Mouse (Mus musculus) kidney, embryonic 15.5 days (tissue): ENCODE results near the gene Sptbn2. TPM values are rescaled to one million over a fixed set of nuclear protein-coding genes. Genes with fewer than 3 reads are reported as not detected.

Experiments
- ATAC-seq: fragments of 200-750 bp; cut with Nextera tagmentation; replicated peaks from 2 replicates; pipeline ENCODE4 v1.8.0; 2017; ENCODE audit warnings: moderate TSS enrichment; ENCODE audit not compliant: low FRiP score
- H3K27ac ChIP-seq: fragments of 300-500 bp; sonication (generic); 2 replicates; pipeline ENCODE4 v1.5.1; 2015; ENCODE audit warnings: mild to moderate bottlenecking, inconsistent platforms
- H3K27me3 ChIP-seq: fragments of 300-500 bp; sonication (generic); 2 replicates; pipeline ENCODE4 v1.6.1; 2015; ENCODE audit warnings: inconsistent platforms
- H3K36me3 ChIP-seq: fragments of 300-500 bp; sonication (generic); 2 replicates; pipeline ENCODE4 v1.6.1; 2015; ENCODE audit warnings: inconsistent platforms
- H3K4me1 ChIP-seq: fragments of 300-500 bp; sonication (generic); 2 replicates; pipeline ENCODE4 v1.6.1; 2015; ENCODE audit warnings: inconsistent platforms
- H3K4me2 ChIP-seq: fragments of 300-500 bp; sonication (generic); 2 replicates; pipeline ENCODE4 v1.6.1; 2015; ENCODE audit warnings: moderate library complexity, mild to moderate bottlenecking, inconsistent platforms
- H3K4me3 ChIP-seq: fragments of 300-500 bp; sonication (generic); replicated peaks from 2 replicates; pipeline ENCODE4 v1.5.1; 2015; ENCODE audit warnings: mild to moderate bottlenecking, inconsistent platforms
- H3K9ac ChIP-seq: fragments of 300-500 bp; sonication (generic); 2 replicates; pipeline ENCODE4 v1.6.1; 2015; ENCODE audit warnings: mild to moderate bottlenecking, inconsistent platforms
- H3K9me3 ChIP-seq: fragments of 300-500 bp; sonication (generic); replicated peaks from 2 replicates; pipeline ENCODE4 v1.6.1; 2016; ENCODE audit warnings: inconsistent platforms
- WGBS: fragments of 180-500 bp; shearing (Covaris S2); methylation state at CpG from one replicate; pipeline ENCODE4 v1.1.7; 2015; ENCODE audit warnings: mixed read lengths; 5-methylcytosine and 5-hydroxymethylcytosine counted together
- polyA plus RNA-seq: library from polyadenylated mRNA; unstranded; fragments of >200 nt; fragmentation: Nextera tagmentation; extraction: Ambion mirVana; gene quantifications from 2 replicates; pipeline ENCODE4 v1.2.1, GENCODE M21; 2015

Gene Sptbn2
- polyA plus RNA-seq, 1 experiment from 2014 or later, result 2.9 TPM

DNA sequence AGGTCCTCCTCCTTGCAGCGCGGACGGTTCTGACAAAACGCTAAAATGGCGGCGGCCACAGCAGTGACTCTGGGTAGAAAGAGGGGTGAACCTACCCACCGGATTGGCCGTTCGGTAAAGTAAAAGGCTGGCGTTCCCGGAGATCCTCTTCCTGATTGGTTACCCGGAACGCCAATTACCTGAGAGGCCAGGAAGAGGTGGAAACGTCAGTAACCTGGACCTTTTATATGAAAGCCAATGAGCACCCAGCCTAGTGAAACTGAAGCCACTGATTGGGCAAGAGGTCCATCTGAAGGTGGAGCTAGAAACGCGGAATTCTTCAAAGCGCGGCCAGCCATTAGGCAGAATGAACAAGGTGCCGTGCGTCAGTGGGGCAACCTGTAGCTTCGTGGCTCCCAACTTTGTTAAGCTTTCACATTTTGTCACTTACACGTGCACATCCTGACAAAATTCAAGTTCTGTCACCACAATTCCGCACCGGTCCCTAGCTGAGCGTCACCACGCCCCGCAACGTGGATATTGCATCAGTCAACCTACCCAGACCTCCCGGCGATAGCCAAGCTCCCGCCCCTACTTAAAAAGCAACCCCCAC lies 83.0 kb downstream of the Sptbn2 start, which contains the start of gene Rbm4:
Gene Rbm4 (minus strand): TSS at position 71 of the 592 bp plus-strand sequence.
- H3K9ac ChIP-seq, result peak within 1 kb of the TSS; percentile 65
- H3K27ac ChIP-seq, result peak within 1 kb of the TSS; percentile 83
- H3K9me3 ChIP-seq, result no peaks in the 10 kb centered on the region
- ATAC-seq, result peak; percentile 98
- peak within 1 kb of the TSS; percentile 85 for H3K4me2 ChIP-seq
- peaks cover 43% of the 10 kb centered on the region for H3K4me1 ChIP-seq
- H3K36me3 ChIP-seq, result peaks cover 56% of the 10 kb centered on the region
- no peaks in the 10 kb centered on the region for H3K27me3 ChIP-seq
- H3K4me3 ChIP-seq, result peak within 1 kb of the TSS; percentile 65
- under 1% methylated on average over 31 of the region's 31 CpGs for WGBS

DNA sequence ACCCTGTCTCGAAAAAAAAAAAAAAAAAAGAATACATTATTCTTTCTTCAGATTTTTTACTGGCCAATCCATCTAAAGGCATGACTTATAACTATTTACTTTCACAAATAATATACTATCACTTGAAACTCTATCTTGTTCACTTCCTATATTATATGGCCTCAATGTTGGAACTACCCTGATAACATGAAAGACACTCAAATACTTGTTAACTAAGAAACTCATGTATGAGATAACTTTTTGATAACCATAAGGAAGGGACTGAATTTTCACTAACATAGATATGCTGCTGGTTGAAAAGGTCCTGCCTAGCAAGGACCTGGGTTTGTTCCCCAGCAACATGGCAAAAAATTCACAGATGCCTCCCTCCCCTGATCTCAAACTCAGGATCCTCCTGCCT lies 85.0 kb downstream of the Sptbn2 start:
- peaks cover 31% of the 10 kb centered on the region for H3K4me1 ChIP-seq
- H3K4me2 ChIP-seq, result no peak overlapping the region
- peaks cover 58% of the 10 kb centered on the region for H3K36me3 ChIP-seq
- no peak overlapping the region for H3K9ac ChIP-seq
- no peaks in the 10 kb centered on the region for H3K9me3 ChIP-seq
- no peaks in the 10 kb centered on the region for H3K27me3 ChIP-seq
- whole genome bisulfite sequencing, result 73% methylated on average over 1 of the region's 1 CpGs
- H3K27ac ChIP-seq, result no peak overlapping the region
- H3K4me3 ChIP-seq, result no peak overlapping the region
- no peak for ATAC-seq

DNA sequence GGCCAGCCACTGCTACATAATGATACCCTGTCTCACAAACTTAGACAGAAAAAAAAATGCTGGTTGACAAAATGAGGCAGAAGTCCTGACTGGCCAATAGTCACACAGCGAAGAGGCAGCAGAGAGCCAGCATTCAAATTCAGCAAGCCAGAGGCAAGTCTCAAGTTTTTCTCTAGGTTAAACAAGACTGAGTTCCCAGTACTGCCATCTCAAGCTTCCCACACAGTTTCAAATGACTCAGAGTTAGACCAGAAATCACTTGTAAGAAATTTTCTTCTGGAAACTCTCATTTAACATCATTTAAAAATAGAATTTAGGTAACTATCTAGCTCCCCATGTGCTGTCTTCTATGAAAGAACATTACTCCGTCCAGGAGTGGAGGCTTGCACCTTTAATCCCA lies 86.9 kb downstream of the Sptbn2 start:
- Histone ChIP-seq H3K9ac (no peak overlapping the region), H3K36me3 (peaks cover 64% of the 10 kb centered on the region), H3K4me2 (no peak overlapping the region), H3K4me3 (no peak overlapping the region), H3K9me3 (no peaks in the 10 kb centered on the region), H3K4me1 (peaks cover 16% of the 10 kb centered on the region), H3K27ac (no peak overlapping the region), H3K27me3 (no peaks in the 10 kb centered on the region)
- WGBS, result 98% methylated on average over 2 of the region's 2 CpGs
- ATAC-seq, result no peak

DNA sequence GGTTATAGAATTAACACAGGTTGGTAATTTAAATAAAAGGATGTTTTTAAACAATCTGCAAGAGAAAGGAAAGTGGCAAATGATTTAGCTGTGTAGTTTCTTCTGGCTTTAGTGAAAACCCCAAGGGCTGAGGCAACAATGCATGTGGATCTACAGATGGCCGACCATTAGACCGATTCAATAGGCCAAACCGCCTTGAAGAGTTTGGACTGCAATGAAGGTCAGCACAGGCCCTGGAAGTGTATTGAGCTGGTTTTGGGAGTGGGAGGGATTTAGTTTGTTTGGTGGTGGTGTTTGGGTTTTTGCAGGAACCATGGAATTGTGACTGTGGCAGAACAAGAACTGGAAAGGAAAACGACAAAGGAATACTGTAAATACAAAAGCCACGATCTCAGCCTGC lies 88.1 kb downstream of the Sptbn2 start:
- Histone ChIP-seq H3K4me2 (no peak overlapping the region), H3K27ac (no peak overlapping the region), H3K36me3 (peaks cover 75% of the 10 kb centered on the region), H3K9me3 (no peaks in the 10 kb centered on the region), H3K9ac (no peak overlapping the region), H3K4me3 (no peak overlapping the region), H3K4me1 (peaks cover 18% of the 10 kb centered on the region), H3K27me3 (no peaks in the 10 kb centered on the region)
- ATAC-seq, result no peak
- 95% methylated on average over 5 of the region's 5 CpGs for WGBS

Other genes starting within 250 kb of the Sptbn2 start
- gene Syt12, start 233.7 kb upstream of the Sptbn2 start, polyA plus RNA-seq, result 2.7 and 2.9 TPM in 2 replicates
- 0.28 TPM in 1 of 2 replicates, not detected in the other for gene 2010003K11Rik, start 212.6 kb upstream of the Sptbn2 start, polyA plus RNA-seq
- 30.4 and 35.2 TPM in 2 replicates for gene Pcx, start 200.7 kb upstream of the Sptbn2 start, polyA plus RNA-seq
- 6.6 and 7.7 TPM in 2 replicates for gene Lrfn4, start 95.5 kb upstream of the Sptbn2 start, polyA plus RNA-seq
- gene Rce1, start 85.5 kb upstream of the Sptbn2 start, polyA plus RNA-seq, result 79.8 and 80.5 TPM in 2 replicates
- 2.0 and 3.4 TPM in 2 replicates for gene Gm960, start 12.5 kb upstream of the Sptbn2 start, polyA plus RNA-seq
- gene Rbm4b, start 45.3 kb downstream of the Sptbn2 start, polyA plus RNA-seq, result 75.2 and 75.5 TPM in 2 replicates
- gene Rbm4, start 82.7 kb downstream of the Sptbn2 start, polyA plus RNA-seq, result 66.1 and 67.6 TPM in 2 replicates
- gene Gm21992, start 100.4 kb downstream of the Sptbn2 start, polyA plus RNA-seq, result 38.2 and 40.3 TPM in 2 replicates
- 97.3 and 103 TPM in 2 replicates for gene Rbm14, start 100.5 kb downstream of the Sptbn2 start, polyA plus RNA-seq
- gene Ccs, start 128.2 kb downstream of the Sptbn2 start, polyA plus RNA-seq, result 59.3 and 64.5 TPM in 2 replicates
- gene Ccdc87, start 128.2 kb downstream of the Sptbn2 start, polyA plus RNA-seq, result not detected in 2 replicates
- 48.2 and 58.1 TPM in 2 replicates for gene Ctsf, start 144.0 kb downstream of the Sptbn2 start, polyA plus RNA-seq
- gene Actn3, start 166.7 kb downstream of the Sptbn2 start, polyA plus RNA-seq, result 10.6 and 12.0 TPM in 2 replicates
- 10.8 and 12.0 TPM in 2 replicates for gene Zdhhc24, start 167.5 kb downstream of the Sptbn2 start, polyA plus RNA-seq
- gene Bbs1, start 195.5 kb downstream of the Sptbn2 start, polyA plus RNA-seq, result 5.2 and 6.7 TPM in 2 replicates
- gene Dpp3, start 217.1 kb downstream of the Sptbn2 start, polyA plus RNA-seq, result 96.4 and 108 TPM in 2 replicates
- 2.9 and 3.0 TPM in 2 replicates for gene Peli3, start 232.0 kb downstream of the Sptbn2 start, polyA plus RNA-seq